Mouse (Mus musculus): ENCODE data around the gene Crhr1. TPM values are rescaled to one million over a fixed set of nuclear protein-coding genes. Genes with fewer than 3 reads are reported as not detected.
"Not testable (repeated sequence)": the region's sequence is repeated elsewhere in the genome, so short reads cannot be mapped to it uniquely, and the experiment has no call there.

Gene Crhr1
- polyA plus RNA-seq, 1 experiment from 2014 or later = not detected

DNA sequence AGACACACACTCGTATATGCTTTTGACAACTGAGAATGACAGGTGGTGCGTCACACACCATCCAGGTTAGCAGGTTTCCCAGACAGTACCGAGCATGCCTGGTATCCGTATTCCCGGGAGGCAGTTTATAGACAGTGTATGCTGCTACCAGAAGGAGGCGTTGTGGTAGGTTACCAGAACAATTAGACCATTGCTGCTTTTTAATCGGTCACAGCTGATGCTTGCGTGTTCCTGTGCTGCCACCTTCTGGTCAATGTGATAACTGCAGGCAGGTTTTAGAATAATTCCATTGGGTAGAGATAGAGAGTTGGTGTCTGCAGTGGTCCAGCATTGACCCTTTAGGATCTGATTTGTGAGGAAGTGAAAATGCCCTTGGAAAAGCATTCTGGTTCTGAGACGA, 63.1 kb downstream of the Crhr1 start:
- Histone ChIP-seq H3K4me1 (ENCODE audit: control insufficient read depth, insufficient read depth, low read length) (no peaks in the 10 kb centered on the region), H3K36me3 (ENCODE audit: control insufficient read depth, insufficient read depth) (no peaks in the 10 kb centered on the region), H3K9me3 (replicated peaks; ENCODE audit: control insufficient read depth, low read length) (no peaks in the 10 kb centered on the region), H3K4me2 (ENCODE audit: low read depth, low read length) (no peak overlapping the region), H3K9ac (ENCODE audit: low read length) (no peak overlapping the region), H3K27me3 (ENCODE audit: control insufficient read depth, insufficient read depth, low read length) (peaks cover 18% of the 10 kb centered on the region), H3K4me3 (ENCODE audit: low read length) (no peak overlapping the region), H3K27ac (ENCODE audit: low read length) (no peak overlapping the region)
- 9% methylated on average over 9 of the region's 9 CpGs for WGBS
- ATAC-seq (replicated peaks; ENCODE audit: extremely low read depth, insufficient read depth, low FRiP score) = no peak

DNA sequence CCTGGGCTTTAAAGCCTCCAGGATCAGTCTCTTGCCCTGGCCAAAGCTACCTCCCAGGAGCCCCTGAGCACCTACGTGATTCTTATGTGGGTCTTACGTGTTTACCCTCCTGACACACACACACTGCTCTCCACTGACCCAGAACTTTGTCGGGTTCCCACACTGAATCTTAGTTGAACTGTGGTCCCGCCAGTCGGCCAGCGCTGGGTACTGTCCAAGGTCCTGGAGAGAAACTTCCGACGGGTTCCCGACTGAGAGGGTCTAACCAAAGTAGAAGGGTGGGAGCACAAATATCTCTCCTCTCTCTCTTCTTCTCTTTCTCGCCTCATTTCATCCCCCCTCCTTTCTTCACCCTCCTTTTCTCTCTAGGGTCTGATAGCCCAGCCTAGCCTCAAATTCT, 65.2 kb downstream of the Crhr1 start:
- Histone ChIP-seq H3K9me3 (replicated peaks; ENCODE audit: control insufficient read depth, low read length) (peaks cover 10% of the 10 kb centered on the region; the same call in 1 of the 2 replicates), H3K4me1 (ENCODE audit: control insufficient read depth, insufficient read depth, low read length) (no peaks in the 10 kb centered on the region), H3K4me3 (ENCODE audit: low read length) (no peak overlapping the region), H3K9ac (ENCODE audit: low read length) (no peak overlapping the region), H3K27me3 (ENCODE audit: control insufficient read depth, insufficient read depth, low read length) (peaks cover 18% of the 10 kb centered on the region), H3K27ac (ENCODE audit: low read length) (no peak overlapping the region), H3K36me3 (ENCODE audit: control insufficient read depth, insufficient read depth) (no peaks in the 10 kb centered on the region), H3K4me2 (ENCODE audit: low read depth, low read length) (no peak overlapping the region)
- ATAC-seq (replicated peaks; ENCODE audit: extremely low read depth, insufficient read depth, low FRiP score) = no peak
- WGBS = 4% methylated on average over 10 of the region's 10 CpGs

DNA sequence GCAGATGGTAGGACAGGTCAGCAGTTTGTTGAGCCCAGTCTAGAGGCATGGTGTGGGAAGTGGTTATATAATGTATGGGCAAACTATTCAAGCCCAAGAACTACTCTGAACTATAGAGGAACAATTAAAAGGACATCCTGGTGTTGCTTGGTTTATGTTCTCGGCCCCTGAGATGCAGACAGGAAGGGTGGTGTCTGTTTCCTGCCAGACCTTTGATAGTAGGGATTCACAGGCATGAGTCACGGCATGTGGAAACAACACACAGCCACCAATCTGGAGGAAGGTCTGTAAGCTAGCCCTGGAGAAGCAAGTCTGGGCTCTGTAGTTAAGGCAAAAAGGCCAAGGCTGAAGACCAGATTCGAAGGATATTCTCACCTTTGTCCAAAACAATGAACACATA, 70.6 kb downstream of the Crhr1 start:
- no peak for ATAC-seq (replicated peaks; ENCODE audit: extremely low read depth, insufficient read depth, low FRiP score)
- no peak overlapping the region for H3K4me2 ChIP-seq (ENCODE audit: low read depth, low read length)
- no peaks in the 10 kb centered on the region for H3K4me1 ChIP-seq (ENCODE audit: control insufficient read depth, insufficient read depth, low read length)
- H3K36me3 ChIP-seq (ENCODE audit: control insufficient read depth, insufficient read depth) = no peaks in the 10 kb centered on the region
- peaks cover 10% of the 10 kb centered on the region; the same call in 1 of the 2 replicates for H3K9me3 ChIP-seq (replicated peaks; ENCODE audit: control insufficient read depth, low read length)
- H3K27ac ChIP-seq (ENCODE audit: low read length) = no peak overlapping the region
- H3K9ac ChIP-seq (ENCODE audit: low read length) = no peak overlapping the region
- no peak overlapping the region for H3K4me3 ChIP-seq (ENCODE audit: low read length)
- H3K27me3 ChIP-seq (ENCODE audit: control insufficient read depth, insufficient read depth, low read length) = peaks cover 2% of the 10 kb centered on the region
- WGBS = 45% methylated on average over 3 of the region's 3 CpGs

DNA sequence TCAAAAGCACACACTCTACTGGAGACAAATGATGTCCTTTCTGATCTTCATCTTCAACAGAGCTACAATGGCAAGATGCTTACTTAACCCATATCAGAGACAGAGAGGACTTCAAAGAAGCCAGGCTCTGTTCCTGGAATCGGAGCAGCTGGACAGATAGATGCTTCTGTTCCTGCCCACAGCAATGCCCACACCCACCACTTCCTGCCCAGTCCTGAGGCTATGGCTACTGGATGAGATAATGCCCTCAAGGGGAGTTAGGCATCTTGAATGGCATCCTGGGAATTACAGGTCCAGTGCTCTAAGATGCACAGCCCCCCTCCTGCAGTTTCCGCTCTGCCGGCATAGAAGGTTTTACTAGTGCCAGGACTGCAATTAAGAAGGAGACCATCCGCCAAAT, 73.9 kb downstream of the Crhr1 start:
- no peaks in the 10 kb centered on the region for H3K4me1 ChIP-seq (ENCODE audit: control insufficient read depth, insufficient read depth, low read length)
- no peaks in the 10 kb centered on the region for H3K27me3 ChIP-seq (ENCODE audit: control insufficient read depth, insufficient read depth, low read length)
- no peak for ATAC-seq (replicated peaks; ENCODE audit: extremely low read depth, insufficient read depth, low FRiP score)
- no peak overlapping the region for H3K27ac ChIP-seq (ENCODE audit: low read length)
- 63% methylated on average over 4 of the region's 4 CpGs for WGBS
- H3K9ac ChIP-seq (ENCODE audit: low read length) = no peak overlapping the region
- no peaks in the 10 kb centered on the region for H3K36me3 ChIP-seq (ENCODE audit: control insufficient read depth, insufficient read depth)
- peaks cover 8% of the 10 kb centered on the region; the same call in 1 of the 2 replicates for H3K9me3 ChIP-seq (replicated peaks; ENCODE audit: control insufficient read depth, low read length)
- no peak overlapping the region for H3K4me2 ChIP-seq (ENCODE audit: low read depth, low read length)
- H3K4me3 ChIP-seq (ENCODE audit: low read length) = no peak overlapping the region

DNA sequence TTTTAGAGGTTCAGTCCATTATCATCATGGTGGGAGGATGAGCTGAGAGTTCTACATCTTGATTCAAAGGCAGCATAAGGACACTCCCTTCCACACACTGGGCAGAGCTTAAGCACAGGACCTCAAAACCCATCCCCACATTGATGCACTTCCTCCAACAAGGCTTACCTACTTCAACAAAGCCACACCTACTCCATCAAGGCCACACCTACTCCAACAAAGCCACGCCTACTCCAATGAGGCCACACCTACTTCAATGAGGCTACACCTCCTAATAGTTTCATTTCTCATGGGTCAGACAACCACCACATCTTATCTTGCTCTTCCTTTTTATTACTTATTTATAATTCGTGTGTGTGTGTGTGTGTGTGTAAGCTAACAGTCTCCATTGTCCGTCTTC, 76.4 kb downstream of the Crhr1 start:
- Histone ChIP-seq H3K9me3 (replicated peaks; ENCODE audit: control insufficient read depth, low read length) (no peaks in the 10 kb centered on the region; the same call in none of the 2 replicates), H3K27me3 (ENCODE audit: control insufficient read depth, insufficient read depth, low read length) (no peaks in the 10 kb centered on the region), H3K36me3 (ENCODE audit: control insufficient read depth, insufficient read depth) (no peaks in the 10 kb centered on the region), H3K4me3 (ENCODE audit: low read length) (no peak overlapping the region), H3K9ac (ENCODE audit: low read length) (no peak overlapping the region), H3K4me1 (ENCODE audit: control insufficient read depth, insufficient read depth, low read length) (no peaks in the 10 kb centered on the region), H3K27ac (ENCODE audit: low read length) (no peak overlapping the region), H3K4me2 (ENCODE audit: low read depth, low read length) (no peak overlapping the region)
- WGBS = 57% methylated on average over 3 of the region's 3 CpGs
- no peak for ATAC-seq (replicated peaks; ENCODE audit: extremely low read depth, insufficient read depth, low FRiP score)

DNA sequence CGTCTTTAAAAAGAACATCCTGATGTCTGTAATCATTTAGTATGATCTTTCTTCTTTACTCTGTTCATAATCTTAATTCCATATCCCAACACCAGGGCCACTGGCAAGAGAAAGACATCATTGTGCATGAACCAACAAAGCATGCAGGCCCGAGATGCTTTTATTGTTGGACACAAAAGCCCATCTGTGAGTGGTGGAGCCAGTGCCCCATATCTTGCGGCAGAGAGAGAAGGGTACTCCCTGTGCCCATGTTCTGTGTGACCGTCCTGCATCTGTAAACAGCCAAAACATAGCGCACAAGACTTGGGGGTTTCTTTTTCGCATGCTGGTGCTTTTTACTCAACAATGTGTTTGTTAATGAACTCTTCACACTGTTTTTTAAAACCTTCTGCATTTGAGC, 78.6 kb downstream of the Crhr1 start:
- WGBS = 79% methylated on average over 6 of the region's 6 CpGs
- Histone ChIP-seq H3K4me3 (ENCODE audit: low read length) (no peak overlapping the region), H3K9ac (ENCODE audit: low read length) (no peak overlapping the region), H3K36me3 (ENCODE audit: control insufficient read depth, insufficient read depth) (no peaks in the 10 kb centered on the region), H3K4me1 (ENCODE audit: control insufficient read depth, insufficient read depth, low read length) (no peaks in the 10 kb centered on the region), H3K4me2 (ENCODE audit: low read depth, low read length) (no peak overlapping the region), H3K27me3 (ENCODE audit: control insufficient read depth, insufficient read depth, low read length) (no peaks in the 10 kb centered on the region), H3K27ac (ENCODE audit: low read length) (no peak overlapping the region), H3K9me3 (replicated peaks; ENCODE audit: control insufficient read depth, low read length) (no peaks in the 10 kb centered on the region; the same call in 1 of the 2 replicates)
- no peak for ATAC-seq (replicated peaks; ENCODE audit: extremely low read depth, insufficient read depth, low FRiP score)

DNA sequence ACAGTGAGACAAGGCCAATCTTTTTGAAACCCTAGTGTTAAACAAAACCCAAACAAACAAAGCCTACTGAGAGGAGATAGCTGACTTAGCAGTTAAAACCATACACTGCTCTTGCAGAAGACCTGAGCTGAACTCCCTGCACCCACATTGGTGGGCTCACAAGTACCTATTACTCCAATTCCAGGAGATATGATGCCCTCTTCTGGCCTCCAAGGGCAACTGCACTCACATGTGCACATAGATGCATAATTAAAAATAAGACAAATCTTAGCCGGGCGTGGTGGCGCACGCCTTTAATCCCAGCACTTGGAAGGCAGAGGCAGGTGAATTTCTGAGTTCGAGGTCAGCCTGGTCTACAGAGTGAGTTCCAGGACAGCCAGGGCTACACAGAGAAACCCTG, 81.5 kb downstream of the Crhr1 start:
- not testable (repeated sequence) for H3K4me1 ChIP-seq (ENCODE audit: control insufficient read depth, insufficient read depth, low read length); H3K27ac ChIP-seq (ENCODE audit: low read length); H3K36me3 ChIP-seq (ENCODE audit: control insufficient read depth, insufficient read depth); ATAC-seq (replicated peaks; ENCODE audit: extremely low read depth, insufficient read depth, low FRiP score); H3K4me2 ChIP-seq (ENCODE audit: low read depth, low read length); H3K9ac ChIP-seq (ENCODE audit: low read length); H3K9me3 ChIP-seq (replicated peaks; ENCODE audit: control insufficient read depth, low read length); H3K27me3 ChIP-seq (ENCODE audit: control insufficient read depth, insufficient read depth, low read length); H3K4me3 ChIP-seq (ENCODE audit: low read length)
- 90% methylated on average over 5 of the region's 5 CpGs for WGBS

DNA sequence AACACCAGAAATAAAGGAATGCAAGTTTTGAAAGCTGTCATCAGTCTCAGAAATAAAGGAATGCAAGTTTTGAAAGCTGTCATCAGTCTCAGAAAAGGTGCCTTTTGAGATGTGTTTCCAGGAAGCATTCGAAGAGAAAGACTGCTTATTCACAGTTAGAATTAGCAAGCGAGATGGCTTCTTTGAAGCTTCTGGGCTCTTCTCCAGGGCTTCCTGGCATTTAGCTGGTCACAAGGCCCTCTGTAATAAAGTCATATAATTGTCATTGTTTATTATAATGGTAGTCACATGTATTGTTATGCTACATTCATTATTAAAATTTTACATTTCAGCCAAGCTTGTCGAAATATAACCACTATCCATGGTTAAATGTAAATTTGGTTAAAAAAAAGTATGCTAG, 85.4 kb downstream of the Crhr1 start:
- no peak for ATAC-seq (replicated peaks; ENCODE audit: extremely low read depth, insufficient read depth, low FRiP score)
- Histone ChIP-seq H3K9ac (ENCODE audit: low read length) (no peak overlapping the region), H3K9me3 (replicated peaks; ENCODE audit: control insufficient read depth, low read length) (no peaks in the 10 kb centered on the region; the same call in 1 of the 2 replicates), H3K4me1 (ENCODE audit: control insufficient read depth, insufficient read depth, low read length) (no peaks in the 10 kb centered on the region), H3K36me3 (ENCODE audit: control insufficient read depth, insufficient read depth) (no peaks in the 10 kb centered on the region), H3K4me2 (ENCODE audit: low read depth, low read length) (no peak overlapping the region), H3K27ac (ENCODE audit: low read length) (no peak overlapping the region), H3K27me3 (ENCODE audit: control insufficient read depth, insufficient read depth, low read length) (no peaks in the 10 kb centered on the region), H3K4me3 (ENCODE audit: low read length) (no peak overlapping the region)
- 72% methylated on average over 3 of the region's 3 CpGs for WGBS

DNA sequence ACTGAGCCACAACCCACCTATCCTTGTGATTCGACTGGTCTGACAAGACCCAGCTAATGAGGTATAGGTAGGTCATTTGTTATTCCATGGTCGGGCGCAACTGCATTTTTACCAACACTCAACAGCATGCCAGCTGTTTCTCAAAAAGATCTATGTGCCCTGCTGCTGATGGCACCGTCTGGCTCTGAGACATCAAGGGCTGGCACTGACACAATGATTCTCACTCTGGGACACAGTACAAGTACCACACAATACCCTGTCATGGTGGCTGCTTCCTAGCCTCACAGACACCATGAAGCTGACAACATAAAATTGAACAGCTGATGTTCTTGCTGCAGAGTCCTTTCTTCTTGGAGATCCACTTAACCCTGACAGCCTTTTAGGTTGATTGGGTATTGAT, 87.6 kb downstream of the Crhr1 start:
- H3K4me2 ChIP-seq (ENCODE audit: low read depth, low read length) = no peak overlapping the region
- no peaks in the 10 kb centered on the region for H3K9me3 ChIP-seq (replicated peaks; ENCODE audit: control insufficient read depth, low read length)
- H3K4me3 ChIP-seq (ENCODE audit: low read length) = no peak overlapping the region
- H3K4me1 ChIP-seq (ENCODE audit: control insufficient read depth, insufficient read depth, low read length) = no peaks in the 10 kb centered on the region
- no peaks in the 10 kb centered on the region for H3K36me3 ChIP-seq (ENCODE audit: control insufficient read depth, insufficient read depth)
- no peak for ATAC-seq (replicated peaks; ENCODE audit: extremely low read depth, insufficient read depth, low FRiP score)
- no peak overlapping the region for H3K9ac ChIP-seq (ENCODE audit: low read length)
- 70% methylated on average over 4 of the region's 4 CpGs for WGBS
- no peaks in the 10 kb centered on the region for H3K27me3 ChIP-seq (ENCODE audit: control insufficient read depth, insufficient read depth, low read length)
- no peak overlapping the region for H3K27ac ChIP-seq (ENCODE audit: low read length)

DNA sequence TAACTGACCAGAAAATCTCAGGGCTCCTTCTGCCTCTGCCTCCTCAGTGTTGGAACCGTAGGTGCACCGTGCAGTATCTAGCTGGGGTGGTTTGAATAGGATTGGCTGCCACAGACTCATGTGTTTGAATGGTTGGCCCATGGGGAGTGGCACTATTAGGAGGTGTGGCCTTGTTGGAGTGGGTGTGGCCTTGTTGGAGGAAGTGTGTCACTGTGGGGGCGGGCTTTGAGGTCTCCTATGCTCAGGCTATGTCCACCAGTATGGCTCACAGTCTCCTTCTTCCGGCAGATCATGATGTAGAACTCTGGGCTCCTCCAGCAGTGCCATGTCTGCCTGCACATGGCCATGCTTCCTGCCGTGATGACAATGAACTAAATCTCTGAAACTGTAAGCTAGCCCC, 89.1 kb downstream of the Crhr1 start:
- no peaks in the 10 kb centered on the region for H3K36me3 ChIP-seq (ENCODE audit: control insufficient read depth, insufficient read depth)
- ATAC-seq (replicated peaks; ENCODE audit: extremely low read depth, insufficient read depth, low FRiP score) = no peak
- no peak overlapping the region for H3K4me2 ChIP-seq (ENCODE audit: low read depth, low read length)
- no peak overlapping the region for H3K4me3 ChIP-seq (ENCODE audit: low read length)
- H3K9ac ChIP-seq (ENCODE audit: low read length) = no peak overlapping the region
- H3K4me1 ChIP-seq (ENCODE audit: control insufficient read depth, insufficient read depth, low read length) = no peaks in the 10 kb centered on the region
- WGBS = 70% methylated on average over 5 of the region's 5 CpGs
- no peaks in the 10 kb centered on the region for H3K9me3 ChIP-seq (replicated peaks; ENCODE audit: control insufficient read depth, low read length)
- no peak overlapping the region for H3K27ac ChIP-seq (ENCODE audit: low read length)
- H3K27me3 ChIP-seq (ENCODE audit: control insufficient read depth, insufficient read depth, low read length) = no peaks in the 10 kb centered on the region

Data from heart, embryonic 16.5 days (tissue).